Mouse (Mus musculus): ENCODE measurements around the gene Tubgcp3.
"Not testable (repeated sequence)": the region's sequence is repeated elsewhere in the genome, so short reads cannot be mapped to it uniquely, and the experiment has no call there.

Tubgcp3 gene

DNA sequence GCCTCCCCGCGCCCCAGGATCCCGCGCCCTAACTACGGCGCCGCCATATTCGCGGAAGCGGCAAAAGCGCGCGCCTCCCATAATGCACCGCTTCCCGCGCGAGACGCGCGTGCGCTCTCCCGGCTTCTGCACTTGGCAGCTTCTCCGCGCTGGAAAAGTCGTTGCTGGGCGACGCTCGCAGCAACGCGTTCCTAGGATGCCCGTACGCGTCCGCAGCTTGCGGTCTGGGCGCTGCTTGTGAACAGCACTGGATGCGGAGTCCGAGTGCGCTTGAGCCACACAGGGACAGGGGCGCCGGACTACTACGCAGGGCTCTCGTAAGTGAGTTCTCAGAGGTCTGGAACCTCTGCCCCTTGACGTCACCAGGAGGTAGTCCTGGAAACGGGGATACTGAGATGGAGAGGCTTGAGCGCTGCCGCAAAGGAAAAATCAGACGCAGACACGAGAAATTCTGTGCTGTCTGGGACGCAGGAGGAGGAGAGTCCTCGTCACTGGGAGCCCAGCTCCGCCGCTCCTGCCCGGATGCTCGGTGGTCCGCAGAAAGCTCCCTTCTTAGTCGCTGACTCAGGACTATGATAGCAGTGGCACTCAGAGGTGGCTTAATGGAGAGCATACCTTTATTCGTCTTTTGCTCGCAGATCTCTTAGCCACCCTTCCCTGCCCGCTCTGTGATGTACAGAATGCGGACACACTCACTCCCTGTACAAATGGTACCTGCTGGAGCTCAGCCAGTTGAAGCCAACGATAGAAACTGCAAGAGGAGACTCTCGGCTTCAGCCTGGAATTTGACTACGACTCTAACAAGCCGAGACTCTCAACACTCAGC lies at the start of gene Tubgcp3:
Gene Tubgcp3 (minus strand): TSS at position 193 of the 826 bp plus-strand sequence.
- peak; percentile 88 for DNase-seq (ENCODE audit: low spot score)

- no peak for DNase-seq (ENCODE audit: low spot score)
Observed at GRCm38 (mm10) chr8:12719091-12719490, 47.0 kb upstream of the Tubgcp3 start.

DNA sequence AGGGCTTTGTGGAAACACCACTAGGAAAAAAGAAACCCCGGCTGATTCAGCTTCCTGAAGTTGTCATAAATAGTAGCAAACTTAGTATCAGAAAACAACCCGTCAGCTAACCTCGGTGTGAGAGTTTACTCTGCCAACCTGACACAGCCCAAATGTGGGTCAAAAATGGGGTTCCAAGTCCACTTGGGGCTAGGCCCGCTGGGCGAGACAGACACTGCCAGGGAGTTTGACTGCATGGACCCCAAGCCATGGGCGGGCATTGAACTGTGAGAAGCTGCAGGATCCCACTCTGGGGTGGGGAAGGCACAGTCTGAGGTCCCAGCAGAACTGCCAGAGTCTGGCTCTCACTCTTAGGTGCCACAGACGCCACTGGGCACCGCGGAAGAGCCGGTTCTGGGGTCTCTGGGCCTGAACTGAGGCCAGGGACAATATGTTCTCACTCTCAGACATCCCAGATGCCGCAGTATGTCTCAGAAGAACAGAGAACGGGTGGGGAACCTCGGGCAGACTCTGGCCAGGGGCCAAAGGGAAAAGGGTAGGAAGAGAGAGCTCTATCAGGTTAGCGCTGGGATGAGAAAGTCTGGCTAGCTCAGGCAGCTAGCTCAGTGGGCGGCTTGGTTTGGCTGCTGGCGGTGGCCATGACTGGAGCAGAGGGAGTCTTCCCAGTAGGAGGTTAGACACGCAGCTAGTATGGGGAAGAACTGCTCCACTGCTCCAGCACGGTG lies 44.0 kb upstream of the Tubgcp3 start:
- no peak for DNase-seq (ENCODE audit: low spot score)

GRCm38 (mm10) chr8:12711623-12712022 lies 39.6 kb upstream of the Tubgcp3 start:
- DNase-seq (ENCODE audit: low spot score) = peak; percentile 13

GRCm38 (mm10) chr8:12703597-12703996 lies 31.5 kb upstream of the Tubgcp3 start:
- no peak for DNase-seq (ENCODE audit: low spot score)

DNA sequence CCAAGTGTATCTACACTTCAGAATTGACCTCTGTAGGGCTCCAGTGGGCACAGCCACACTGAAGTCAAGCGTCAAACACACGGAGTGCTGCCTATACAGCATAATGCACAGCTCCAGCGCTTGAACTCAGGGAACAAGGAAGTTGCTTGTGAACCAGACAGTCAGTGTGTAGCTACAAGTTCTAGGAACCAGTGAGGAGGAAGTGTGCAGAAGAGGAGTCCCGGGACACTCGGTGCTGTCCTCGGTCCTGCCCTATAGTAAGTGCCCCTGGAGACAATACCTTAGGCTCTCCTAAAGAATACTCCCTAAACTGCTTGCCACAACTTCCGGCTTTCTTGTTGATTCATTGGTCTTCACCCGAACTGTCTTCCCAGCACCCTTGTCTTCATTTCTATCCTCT lies 30.2 kb upstream of the Tubgcp3 start:
- no peak for DNase-seq (ENCODE audit: low spot score)

- DNase-seq (ENCODE audit: low spot score) = no peak
Observed at GRCm38 (mm10) chr8:12698660-12699277, 26.7 kb upstream of the Tubgcp3 start.

DNA sequence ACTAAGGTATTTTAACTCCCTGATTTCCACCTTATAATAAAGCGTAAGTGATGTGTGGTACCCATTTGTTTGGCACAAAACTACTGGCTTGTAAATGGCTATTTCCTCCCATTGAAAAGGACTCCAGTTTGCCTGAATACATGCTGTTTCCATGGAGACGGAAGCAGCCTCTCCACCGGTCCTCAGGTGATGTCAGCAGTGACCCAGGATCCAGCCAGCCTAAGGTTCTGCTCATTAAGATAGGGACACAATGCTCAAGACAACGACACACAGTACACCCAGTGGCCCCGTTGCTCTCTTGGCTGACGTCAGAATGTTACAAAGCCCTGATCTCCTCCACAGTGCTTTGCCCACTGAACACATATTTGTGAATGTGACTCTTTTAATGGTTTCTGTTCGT lies 16.8 kb upstream of the Tubgcp3 start:
- DNase-seq (ENCODE audit: low spot score) = no peak

DNA sequence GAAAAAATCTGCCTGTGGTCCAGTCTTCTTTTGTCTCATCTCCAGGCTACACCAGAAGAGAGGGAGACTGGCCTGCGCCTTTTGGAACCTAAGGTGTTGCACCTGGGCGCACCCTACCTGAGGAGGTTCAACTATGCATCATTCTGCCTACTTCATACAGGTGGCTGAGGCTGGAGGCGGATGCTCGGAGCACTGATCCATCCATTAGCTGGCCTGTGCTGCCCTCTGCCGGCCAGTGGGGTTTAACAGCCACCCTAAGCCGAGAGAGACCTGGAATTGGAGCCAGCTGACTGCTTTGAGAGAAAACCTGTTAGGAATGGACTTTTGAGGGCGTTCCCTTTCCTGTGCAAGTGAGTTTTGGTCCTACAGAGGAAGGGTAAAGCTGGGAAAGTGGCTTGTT lies 5.5 kb upstream of the Tubgcp3 start:
- DNase-seq (ENCODE audit: low spot score) = peak; percentile 77

DNA sequence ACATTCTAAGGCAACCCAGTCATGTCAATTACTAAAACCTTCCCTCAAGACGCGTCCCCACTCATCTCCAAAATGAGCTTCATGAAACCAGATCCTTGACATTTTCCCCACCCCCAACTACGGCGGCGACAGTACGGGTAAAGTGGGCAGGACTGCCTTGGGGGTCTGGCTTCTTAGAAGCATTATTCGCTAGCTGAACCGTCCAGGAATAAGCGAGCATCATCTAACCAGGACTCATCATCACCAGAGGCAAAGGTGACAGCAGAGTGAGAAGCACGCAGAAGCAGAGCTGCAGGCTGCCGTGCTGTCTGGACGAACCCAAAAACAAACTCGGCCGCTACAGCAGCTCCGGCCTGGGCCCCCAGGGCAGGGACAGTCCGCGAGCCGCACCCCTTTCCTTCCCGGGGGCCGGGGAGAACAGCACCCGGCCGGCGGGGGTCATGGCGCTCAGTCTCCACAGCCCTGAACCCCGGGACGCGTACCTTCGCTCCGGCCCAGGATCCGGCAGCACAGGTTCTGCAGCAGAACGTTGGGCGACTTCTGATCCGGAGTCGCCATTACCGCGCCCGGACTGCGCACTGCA lies 484 bp downstream of the Tubgcp3 start:
- DNase-seq (ENCODE audit: low spot score) = no peak

- DNase-seq (ENCODE audit: low spot score) = no peak
Observed at GRCm38 (mm10) chr8:12670965-12671364, 1.1 kb downstream of the Tubgcp3 start.

DNA sequence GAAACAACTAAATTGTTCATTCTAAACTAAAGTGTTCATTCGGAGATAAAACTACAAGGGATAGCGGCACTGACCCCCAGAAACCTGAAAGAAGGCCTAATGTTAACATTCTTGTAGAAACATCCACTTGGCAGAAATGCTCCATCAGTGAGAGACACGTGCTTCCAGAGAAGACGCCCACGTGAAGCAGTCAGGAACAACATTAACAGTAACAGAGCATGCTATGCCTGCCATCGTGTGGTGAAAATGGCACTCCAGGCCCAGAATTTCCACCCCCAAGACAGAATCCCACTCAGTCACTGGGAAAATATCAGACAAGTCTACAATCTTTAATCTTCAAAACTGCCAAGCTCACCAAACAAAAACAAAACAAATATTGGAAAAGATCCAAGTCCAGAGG lies 3.2 kb downstream of the Tubgcp3 start:
- no peak for DNase-seq (ENCODE audit: low spot score)

GRCm38 (mm10) chr8:12666530-12666929 lies 5.5 kb downstream of the Tubgcp3 start:
- DNase-seq (ENCODE audit: low spot score) = not testable (repeated sequence)

DNA sequence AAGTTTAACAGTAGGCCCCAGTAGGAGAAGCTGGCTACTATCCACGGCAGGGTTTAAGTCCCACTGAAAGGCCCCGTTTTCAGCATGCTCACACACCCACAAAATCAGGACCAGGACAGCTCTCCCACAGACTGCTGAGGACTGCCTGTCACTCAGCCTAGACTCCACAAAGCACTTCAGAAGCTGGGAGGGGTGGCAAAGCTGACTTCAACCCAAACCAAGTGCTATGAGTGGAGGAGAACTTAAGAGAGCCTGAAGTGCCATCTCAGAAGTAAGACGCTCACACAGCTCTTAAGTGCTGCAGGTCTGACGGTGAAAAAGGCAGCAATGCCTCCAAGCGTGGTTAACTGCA lies 9.0 kb downstream of the Tubgcp3 start:
- no peak for DNase-seq (ENCODE audit: low spot score)

DNA sequence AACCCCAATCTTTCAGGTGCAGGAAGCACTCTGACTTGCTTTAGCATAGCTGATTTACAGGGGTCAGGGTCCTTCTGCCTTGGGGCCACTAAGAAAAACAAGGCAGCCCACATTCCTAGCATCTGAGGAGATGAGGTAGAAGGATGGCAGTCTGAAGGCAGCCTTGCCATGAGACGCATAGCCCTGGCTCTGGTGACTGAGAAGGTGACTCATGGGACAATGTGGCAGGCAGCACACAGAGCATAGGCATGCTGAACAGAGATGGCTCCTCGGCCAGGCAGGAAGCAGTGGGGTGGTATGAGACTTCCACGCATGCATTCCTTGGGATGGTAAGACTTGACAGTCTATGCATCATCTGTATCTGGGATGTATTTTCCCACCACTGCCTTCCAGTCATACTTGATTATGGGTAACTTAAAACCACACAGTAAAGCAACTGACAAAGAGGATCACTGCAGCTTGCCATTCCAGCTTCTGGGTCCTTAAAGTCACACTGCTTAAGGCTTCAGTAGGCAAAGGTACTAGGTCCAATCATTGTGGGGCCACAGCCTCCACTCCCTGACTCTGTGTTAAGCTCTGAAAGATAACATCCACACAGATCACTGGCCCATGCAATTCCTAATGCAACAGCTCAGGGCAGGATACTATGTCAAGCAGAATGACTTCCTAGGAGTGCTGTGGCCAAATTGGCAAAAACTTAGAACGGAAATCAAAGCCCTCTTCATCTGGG lies 9.5 kb downstream of the Tubgcp3 start:
- no peak for DNase-seq (ENCODE audit: low spot score)

DNA sequence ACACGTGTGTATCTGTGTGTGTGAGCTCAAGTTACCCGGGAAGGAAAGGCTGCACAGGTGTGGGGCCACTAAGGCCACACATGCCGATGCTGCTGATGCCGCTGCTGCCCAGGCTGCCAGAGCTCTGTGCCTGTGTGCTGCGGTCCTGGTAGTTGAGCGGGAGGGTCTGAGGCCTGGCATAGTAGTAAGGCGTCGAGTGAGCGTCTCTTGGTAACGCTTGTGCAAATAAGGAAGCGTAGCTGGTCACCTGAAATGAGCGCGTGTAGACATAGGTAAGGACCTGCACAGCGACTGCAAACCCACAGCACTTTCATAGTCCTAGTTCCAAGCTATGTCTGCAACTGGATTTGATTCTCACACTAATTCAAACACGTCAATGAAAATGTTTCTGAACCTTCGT lies 14.6 kb downstream of the Tubgcp3 start:
- DNase-seq (ENCODE audit: low spot score) = no peak

- no peak for DNase-seq (ENCODE audit: low spot score)
Observed at GRCm38 (mm10) chr8:12651246-12651645, 20.8 kb downstream of the Tubgcp3 start.

DNA sequence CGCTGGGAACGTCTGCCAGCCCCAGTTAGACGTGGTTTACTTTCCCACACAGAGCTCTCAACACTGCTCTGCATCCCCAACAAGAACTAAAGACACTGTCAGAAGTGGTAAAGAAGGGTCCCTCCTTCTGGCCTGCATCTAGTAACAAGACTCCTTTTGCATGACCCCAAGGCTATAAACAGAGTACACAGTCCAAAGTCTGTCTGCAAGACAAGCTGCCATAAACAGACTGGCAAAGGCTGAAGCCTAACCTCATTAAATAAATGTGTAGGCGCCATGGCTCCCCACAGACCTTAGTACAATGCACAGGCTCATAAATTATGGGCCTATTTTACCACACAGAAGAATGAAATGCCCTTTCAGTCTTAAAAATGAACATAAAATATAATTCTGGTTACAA lies 21.6 kb downstream of the Tubgcp3 start:
- no peak for DNase-seq (ENCODE audit: low spot score)

GRCm38 (mm10) chr8:12648951-12649350 lies 23.1 kb downstream of the Tubgcp3 start:
- no peak for DNase-seq (ENCODE audit: low spot score)

GRCm38 (mm10) chr8:12646536-12646935 lies 25.5 kb downstream of the Tubgcp3 start:
- no peak for DNase-seq (ENCODE audit: low spot score)

GRCm38 (mm10) chr8:12644894-12645293 lies 27.2 kb downstream of the Tubgcp3 start:
- no peak for DNase-seq (ENCODE audit: low spot score)

DNA sequence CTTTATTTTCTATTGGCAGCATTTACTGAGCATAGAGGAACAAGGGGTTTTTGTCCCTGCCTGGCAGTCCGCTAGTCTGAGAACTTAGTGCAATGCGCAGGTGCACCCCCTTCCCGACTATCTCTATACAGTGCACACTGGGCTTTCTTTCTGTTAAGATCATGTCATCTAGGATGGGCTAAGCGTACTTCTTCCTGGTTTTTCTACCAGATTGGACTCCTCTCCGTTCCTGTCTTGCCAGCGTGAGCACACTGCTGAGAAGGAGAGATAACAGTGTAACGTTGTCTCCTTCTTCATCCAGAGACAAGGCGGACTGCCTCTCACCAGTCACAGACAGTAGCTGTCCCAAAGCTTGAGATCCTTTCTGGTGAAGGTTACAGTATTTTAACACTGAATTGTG lies 27.7 kb downstream of the Tubgcp3 start:
- no peak for DNase-seq (ENCODE audit: low spot score)

Measured in ovary, postnatal 36 days (tissue).